Mouse (Mus musculus) kidney, postnatal 0 days (tissue): ENCODE measurements around the gene Hba-a1. TPM values are rescaled to one million over a fixed set of nuclear protein-coding genes. Genes with fewer than 3 reads are reported as not detected.

Experiments
- ATAC-seq: fragments of 200-750 bp; cut with Nextera tagmentation; replicated peaks from 2 replicates; pipeline ENCODE4 v1.8.0; 2017; ENCODE audit warnings: low read depth, moderate number of reproducible peaks, moderate TSS enrichment, moderate library complexity; ENCODE audit not compliant: low FRiP score
- DNase-seq: peaks from one replicate; pipeline ENCODE4 v3.0.0-alpha.2; 2016; ENCODE audit warnings: low spot score
- H3K27ac ChIP-seq: fragments of 300-500 bp; sonication (generic); 2 replicates; pipeline ENCODE4 v1.5.1; 2014; ENCODE audit warnings: mild to moderate bottlenecking
- H3K27me3 ChIP-seq: fragments of 300-500 bp; sonication (generic); 2 replicates; pipeline ENCODE4 v1.6.1; 2014; ENCODE audit warnings: low read length, mixed read lengths; ENCODE audit not compliant: insufficient read depth
- H3K36me3 ChIP-seq: fragments of 300-500 bp; sonication (generic); 2 replicates; pipeline ENCODE4 v1.6.1; 2014; ENCODE audit warnings: low read length, mixed read lengths; ENCODE audit not compliant: insufficient read depth
- H3K4me1 ChIP-seq: fragments of 300-500 bp; sonication (generic); replicated peaks from 2 replicates; pipeline ENCODE4 v1.6.1; 2014; ENCODE audit warnings: antibody characterized with exemption, low read length, mixed read lengths; ENCODE audit not compliant: insufficient read depth
- H3K4me2 ChIP-seq: fragments of 300-500 bp; sonication (generic); 2 replicates; pipeline ENCODE4 v1.6.1; 2014; ENCODE audit warnings: mild to moderate bottlenecking, low read length, moderate library complexity, mixed read lengths
- H3K4me3 ChIP-seq: fragments of 300-500 bp; sonication (generic); replicated peaks from 2 replicates; pipeline ENCODE4 v1.5.1; 2014; ENCODE audit warnings: low read depth, low read length
- H3K9ac ChIP-seq: fragments of 300-500 bp; sonication (generic); 2 replicates; pipeline ENCODE4 v1.6.1; 2014; ENCODE audit warnings: low read depth, low read length
- H3K9me3 ChIP-seq: fragments of 300-500 bp; sonication (generic); replicated peaks from 2 replicates; pipeline ENCODE4 v1.6.1; 2016; ENCODE audit warnings: low read length, inconsistent platforms, mixed read lengths
- CTCF ChIP-seq: IDR thresholded peaks from 2 replicates; pipeline ENCODE4 v1.5.1; 2016; ENCODE audit warnings: antibody characterized with exemption, low read depth, mild to moderate bottlenecking, moderate library complexity
- WGBS: fragments of 180-500 bp; shearing (Covaris S2); extraction: QIAGEN DNeasy Blood & Tissue Kit; methylation state at CpG from one replicate; pipeline ENCODE4 v1.1.7; 2014; 5-methylcytosine and 5-hydroxymethylcytosine counted together
- polyA plus RNA-seq: library from polyadenylated mRNA; unstranded; fragments of >200 nt; fragmentation: Nextera tagmentation; extraction: Ambion mirVana; gene quantifications from 2 replicates; pipeline ENCODE4 v1.2.1, GENCODE M21; 2015

Gene Hba-a1
- polyA plus RNA-seq, 1 experiment from 2014 or later = 1,027 TPM

DNA sequence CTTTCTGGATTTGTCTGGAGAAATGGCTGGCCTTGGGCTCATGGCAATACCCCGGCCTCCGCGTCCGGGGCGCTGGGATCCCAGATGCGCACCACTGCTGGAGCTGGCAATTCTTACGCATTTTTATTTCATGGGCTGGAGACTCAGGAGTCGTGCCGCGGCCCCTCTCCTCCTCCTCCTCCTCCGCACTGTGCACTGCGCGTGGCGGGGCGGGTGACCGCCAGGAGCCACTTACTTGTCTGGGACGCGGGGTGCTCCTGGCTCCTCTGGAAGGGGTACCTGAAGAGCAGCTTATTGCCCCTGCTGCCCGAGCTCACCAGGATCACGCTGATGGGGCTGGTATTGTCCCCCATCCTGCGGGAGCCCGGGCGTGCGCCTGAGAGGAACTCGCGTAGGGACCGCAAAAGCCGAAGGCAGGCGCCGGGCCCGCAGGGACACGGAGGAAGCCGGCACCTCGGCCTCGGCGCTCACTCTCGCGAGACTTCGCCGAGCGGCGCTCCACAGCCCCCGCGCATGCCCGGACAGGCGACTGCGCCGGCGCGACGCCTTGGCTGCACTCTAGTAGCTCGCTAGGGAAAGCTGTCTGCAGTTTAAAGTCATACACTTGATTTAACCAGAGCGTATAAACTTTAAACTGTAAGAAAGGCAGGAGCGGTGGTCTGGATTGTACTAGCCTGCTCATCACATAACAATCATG lies 16.0 kb upstream of the Hba-a1 start, which contains the start of gene Nprl3:
TSS of gene Nprl3 (minus strand) at position 520 of the 697 bp plus-strand sequence.
- Histone ChIP-seq H3K36me3 (no peaks in the 10 kb centered on the region), H3K4me3 (peak within 1 kb of the TSS; percentile 73), H3K9me3 (no peaks in the 10 kb centered on the region), H3K27ac (peak within 1 kb of the TSS; percentile 96), H3K4me1 (peaks cover 6% of the 10 kb centered on the region), H3K4me2 (peak within 1 kb of the TSS; percentile 76), H3K9ac (peak within 1 kb of the TSS; percentile 97), H3K27me3 (no peaks in the 10 kb centered on the region)
- ATAC-seq = peak; percentile 99
- DNase-seq = peak; percentile 96
- WGBS = under 1% methylated on average over 52 of the region's 54 CpGs
- no peak for TF ChIP-seq CTCF

DNA sequence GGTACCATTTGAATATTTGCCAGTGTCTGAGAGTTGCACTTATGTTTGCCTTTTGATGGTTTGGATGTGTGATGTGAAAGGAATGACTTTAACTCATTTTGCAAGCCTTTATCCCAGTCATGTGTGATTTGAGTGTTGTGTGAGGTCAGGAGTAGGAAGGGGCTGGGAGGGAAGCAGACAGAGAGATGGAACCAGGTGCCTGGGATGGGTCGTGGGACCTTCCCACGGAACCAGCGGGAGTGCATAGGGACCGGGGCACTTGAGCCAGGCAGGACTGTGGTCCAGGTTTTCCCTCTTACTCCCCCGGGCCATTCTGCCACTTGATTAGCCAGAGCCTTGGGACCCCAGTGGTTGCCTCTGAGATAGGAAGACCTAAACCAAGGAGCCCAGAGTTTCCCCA lies 15.3 kb upstream of the Hba-a1 start:
- no peak for TF ChIP-seq CTCF
- ATAC-seq (peak; percentile 17; the same call in 1 of the 2 replicates), DNase-seq (peak; percentile 31)
- no peaks in the 10 kb centered on the region for H3K9me3 ChIP-seq
- 15% methylated on average over 5 of the region's 5 CpGs for WGBS
- H3K4me3 ChIP-seq = peak overlapping the region; percentile 73
- peak overlapping the region; percentile 76 for H3K4me2 ChIP-seq
- H3K27me3 ChIP-seq = no peaks in the 10 kb centered on the region
- H3K27ac ChIP-seq = peak overlapping the region; percentile 96
- peak overlapping the region; percentile 45 for H3K9ac ChIP-seq
- no peaks in the 10 kb centered on the region for H3K36me3 ChIP-seq
- H3K4me1 ChIP-seq = peaks cover 6% of the 10 kb centered on the region

DNA sequence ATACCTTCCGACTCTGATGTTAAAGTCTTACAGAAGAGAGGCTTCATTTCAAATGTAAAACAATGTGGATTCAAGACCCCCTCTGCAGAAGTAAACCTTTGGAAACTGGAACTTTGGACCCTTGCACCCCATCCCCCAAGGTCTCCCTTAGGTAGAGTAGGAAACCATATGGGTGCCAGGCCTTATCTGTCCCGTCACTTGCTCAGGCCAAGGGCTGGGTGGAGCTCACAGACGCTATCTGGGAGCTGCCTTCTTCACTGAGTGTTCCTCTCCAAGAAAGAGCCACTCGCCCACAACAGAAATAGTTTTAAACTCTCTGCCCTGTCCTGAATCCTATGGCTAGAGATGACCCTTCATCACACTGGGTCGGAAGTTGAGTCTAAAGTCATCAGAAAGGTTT lies 14.4 kb upstream of the Hba-a1 start:
- H3K4me1 ChIP-seq = peaks cover 6% of the 10 kb centered on the region
- no peaks in the 10 kb centered on the region for H3K36me3 ChIP-seq
- H3K4me3 ChIP-seq = no peak overlapping the region
- no peak for TF ChIP-seq CTCF
- no peak overlapping the region for H3K9ac ChIP-seq
- ATAC-seq (no peak), DNase-seq (no peak)
- H3K4me2 ChIP-seq = no peak overlapping the region
- H3K9me3 ChIP-seq = no peaks in the 10 kb centered on the region
- no peak overlapping the region for H3K27ac ChIP-seq
- H3K27me3 ChIP-seq = no peaks in the 10 kb centered on the region
- WGBS = 90% methylated on average over 5 of the region's 5 CpGs

DNA sequence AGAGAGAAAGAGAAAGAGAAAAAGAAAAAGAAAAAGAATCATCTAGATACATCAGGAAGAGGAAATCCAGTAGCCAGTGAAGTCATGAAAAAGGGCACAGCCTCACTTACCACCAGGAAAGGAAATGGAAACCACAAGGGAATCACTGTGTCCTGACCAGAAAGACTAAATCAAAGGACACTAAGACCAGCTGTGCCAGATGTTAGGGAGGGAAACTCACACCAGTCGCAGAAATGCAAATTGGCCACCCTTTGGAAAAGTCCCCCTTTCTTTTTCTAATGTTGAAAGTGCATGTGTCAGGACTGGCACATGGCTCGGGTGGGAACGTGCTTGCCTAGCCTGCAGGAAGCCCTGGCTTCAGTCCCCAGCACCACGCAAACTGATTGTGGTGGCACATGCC lies 12.1 kb upstream of the Hba-a1 start:
- no peaks in the 10 kb centered on the region for H3K36me3 ChIP-seq
- no peak overlapping the region for H3K4me2 ChIP-seq
- H3K9me3 ChIP-seq = no peaks in the 10 kb centered on the region
- peaks cover 1% of the 10 kb centered on the region for H3K4me1 ChIP-seq
- no peak overlapping the region for H3K4me3 ChIP-seq
- WGBS = 35% methylated on average over 4 of the region's 4 CpGs
- DNase-seq (no peak), ATAC-seq (no peak)
- no peak for TF ChIP-seq CTCF
- H3K27ac ChIP-seq = no peak overlapping the region
- H3K27me3 ChIP-seq = no peaks in the 10 kb centered on the region
- no peak overlapping the region for H3K9ac ChIP-seq

DNA sequence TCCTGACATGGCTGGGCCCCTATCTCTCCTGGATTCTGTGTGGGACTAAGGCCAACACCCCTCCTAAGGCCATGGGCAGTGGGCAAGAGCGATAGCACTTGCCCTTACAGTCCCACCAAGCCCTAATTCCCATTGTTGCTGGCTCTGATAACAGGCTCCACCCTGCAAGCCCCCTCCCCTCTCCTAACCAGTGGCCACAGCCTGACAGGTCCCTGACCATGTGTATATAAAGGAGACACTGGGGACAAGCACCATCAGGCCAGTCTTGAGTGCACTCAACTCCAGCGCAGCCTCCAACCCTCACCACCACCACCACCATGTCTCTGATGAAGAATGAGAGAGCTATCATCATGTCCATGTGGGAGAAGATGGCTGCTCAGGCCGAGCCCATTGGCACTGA lies 7.0 kb upstream of the Hba-a1 start, which contains the start of gene Hba-x:
TSS of gene Hba-x (plus strand) at position 54 of the 400 bp plus-strand sequence.
- WGBS = 76% methylated on average over 3 of the region's 3 CpGs

DNA sequence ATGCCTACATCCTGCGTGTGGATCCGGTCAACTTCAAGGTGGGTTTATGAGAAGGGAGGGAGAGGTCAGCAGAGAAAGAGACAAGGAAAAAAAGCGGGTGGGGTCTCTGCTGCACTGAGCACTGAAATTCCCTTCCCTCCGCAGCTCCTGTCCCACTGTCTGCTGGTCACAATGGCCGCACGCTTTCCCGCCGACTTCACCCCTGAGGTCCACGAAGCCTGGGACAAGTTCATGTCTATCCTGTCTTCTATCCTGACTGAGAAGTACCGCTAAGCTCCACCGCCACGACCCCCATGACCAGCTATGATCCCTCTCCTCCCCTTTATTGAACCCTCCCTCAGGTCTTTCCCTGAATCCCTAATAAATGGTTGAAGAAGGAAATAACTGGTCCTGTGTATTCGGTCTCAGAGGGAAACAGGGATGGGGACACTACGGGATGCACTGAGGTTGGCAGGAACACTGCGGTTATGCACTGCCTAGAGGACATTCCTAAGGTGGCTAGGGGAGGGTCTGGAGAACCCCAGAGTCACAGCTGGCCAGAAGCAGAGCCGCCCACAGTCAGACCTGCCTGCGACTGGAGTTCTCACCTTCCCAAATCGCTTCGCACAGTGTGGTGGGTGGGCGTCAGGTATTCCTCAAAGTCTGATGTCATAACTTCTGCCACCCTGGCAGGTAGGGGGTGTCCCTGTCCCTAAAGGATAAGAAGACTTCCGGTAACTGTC lies 5.4 kb upstream of the Hba-a1 start:
- Histone ChIP-seq H3K27me3 (no peaks in the 10 kb centered on the region), H3K36me3 (no peaks in the 10 kb centered on the region), H3K4me2 (no peak overlapping the region), H3K4me1 (no peaks in the 10 kb centered on the region), H3K9ac (no peak overlapping the region), H3K4me3 (no peak overlapping the region), H3K27ac (no peak overlapping the region), H3K9me3 (no peaks in the 10 kb centered on the region)
- DNase-seq = no peak
- 71% methylated on average over 21 of the region's 21 CpGs for WGBS
- no peak for TF ChIP-seq CTCF
- no peak for ATAC-seq

More for the DNA sequence above, 7.0 kb upstream of the Hba-a1 start, which contains the start of gene Hba-x:
- no peak for TF ChIP-seq CTCF
- no peak within 1 kb of the TSS for H3K27ac ChIP-seq
- DNase-seq (no peak), ATAC-seq (no peak)
- H3K4me2 ChIP-seq = no peak within 1 kb of the TSS
- no peaks in the 10 kb centered on the region for H3K9me3 ChIP-seq
- no peak within 1 kb of the TSS for H3K9ac ChIP-seq
- no peaks in the 10 kb centered on the region for H3K36me3 ChIP-seq
- H3K4me1 ChIP-seq = no peaks in the 10 kb centered on the region
- no peak within 1 kb of the TSS for H3K4me3 ChIP-seq
- H3K27me3 ChIP-seq = no peaks in the 10 kb centered on the region
